Comparison of ENCODE assay signal across 21 mouse cellular contexts in the genomic region with DNA sequence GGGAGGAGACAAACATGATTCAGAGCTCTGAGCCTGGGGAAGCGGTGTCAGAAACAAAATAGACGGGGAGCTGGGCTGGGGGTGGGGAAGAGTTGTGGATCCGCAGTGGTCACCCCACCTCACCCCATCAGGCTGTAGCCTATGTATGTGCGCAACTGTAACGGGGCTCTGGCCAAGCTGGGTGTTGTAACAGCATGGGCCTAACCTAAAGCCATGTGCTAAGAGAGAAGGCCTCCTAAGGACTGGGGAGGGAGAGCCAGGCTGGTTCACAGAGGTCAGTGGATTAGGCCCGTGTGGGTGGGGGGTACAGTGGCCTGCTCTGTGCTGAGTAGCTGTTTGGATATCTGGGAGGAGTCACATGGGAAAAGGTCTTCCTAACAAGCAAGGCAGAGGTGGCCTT. TPM values are rescaled to one million over a fixed set of nuclear protein-coding genes. Genes with fewer than 3 reads are reported as not detected.
DNase-seq lines count a peak whose midpoint lies in the region; ATAC-seq lines count a peak whose summit lies in the region.
"Had no signal": no experiment of that assay in that cellular context is flagged by ENCODE, and none has a peak within 500 bp of the region (broad histone marks: within the 10 kb centered on the region; RNA-seq: fewer than 3 reads in every experiment).

No protein-coding gene starts in this region.

- no peaks in the 10 kb centered on the region for H3K9me3 ChIP-seq in liver, embryonic 13.5 days (replicated peaks)
- H3K9me3 ChIP-seq in liver, embryonic 11.5 days (ENCODE audit: control insufficient read depth, low read length) = no peaks in the 10 kb centered on the region
- H3K9me3 ChIP-seq in hindbrain, embryonic 16.5 days (ENCODE audit: control insufficient read depth, low read length) = no peaks in the 10 kb centered on the region
- H3K9me3 ChIP-seq: limb, embryonic 15.5 days had no signal

- peaks cover 45% of the 10 kb centered on the region for H3K27me3 ChIP-seq in liver, embryonic 13.5 days
- H3K27me3 ChIP-seq in liver, embryonic 11.5 days (replicated peaks; ENCODE audit: control insufficient read depth, insufficient read depth, low read length) = peaks cover 45% of the 10 kb centered on the region
- peaks cover 4% of the 10 kb centered on the region; the same call in 1 of the 2 replicates for H3K27me3 ChIP-seq in hindbrain, embryonic 16.5 days (replicated peaks; ENCODE audit: control insufficient read depth, insufficient read depth, low read length)

- no peaks in the 10 kb centered on the region for H3K36me3 ChIP-seq in liver, embryonic 13.5 days
- no peaks in the 10 kb centered on the region for H3K36me3 ChIP-seq in liver, embryonic 11.5 days (ENCODE audit: control insufficient read depth, insufficient read depth, low read length)
- no peaks in the 10 kb centered on the region for H3K36me3 ChIP-seq in hindbrain, embryonic 16.5 days (ENCODE audit: control insufficient read depth, insufficient read depth, low read length)
- H3K36me3 ChIP-seq: limb, embryonic 15.5 days had no signal

- WGBS in liver, embryonic 13.5 days (ENCODE audit: insufficient replicate concordance) = 42% methylated on average over 6 of the region's 6 CpGs
- WGBS in liver, embryonic 11.5 days = 41% methylated on average over 6 of the region's 6 CpGs
- whole genome bisulfite sequencing in hindbrain, embryonic 16.5 days = 40% methylated on average over 6 of the region's 6 CpGs

- DNase-seq in cerebellum, adult 11-12 months = peak; percentile 68
- DNase-seq in cerebellum, postnatal 36 days = no peak
- DNase-seq in liver, embryonic 13.5 days = no peak
- no peak for DNase-seq in liver, embryonic 11.5 days (ENCODE audit: low spot score)
- peak; percentile 49 for DNase-seq in NIH3T3 (ENCODE audit: low read depth)
- DNase-seq in adrenal gland, postnatal 36 days = no peak
- DNase-seq: adrenal gland, adult 8-10 months; heart, postnatal 10 days; kidney, adult 8-10 months; kidney, postnatal 14 days; liver, postnatal 0 days; lung, postnatal 10 days; thymus, postnatal 14 days had no signal

- 0 out of 2 replicates have a peak, but pooled peaks have one; percentile 34 for ATAC-seq in liver, embryonic 13.5 days (ENCODE audit: low read depth)
- ATAC-seq in liver, embryonic 11.5 days (replicated peaks; ENCODE audit: low FRiP score) = no peak
- no peak for ATAC-seq in hindbrain, embryonic 16.5 days
- no peak for ATAC-seq in frontal cortex, adult (ENCODE audit: low TSS enrichment)
- ATAC-seq: forebrain, embryonic 16.5 days; inflammation-experienced regulatory T-cells, adult 6 months; liver, postnatal 0 days; Patski had no signal

- no peak overlapping the region for H3K4me2 ChIP-seq in liver, embryonic 13.5 days
- H3K4me2 ChIP-seq in liver, embryonic 11.5 days = no peak overlapping the region
- H3K4me2 ChIP-seq in hindbrain, embryonic 16.5 days (ENCODE audit: low read length) = no peak overlapping the region
- H3K4me2 ChIP-seq: heart, embryonic 11.5 days; limb, embryonic 15.5 days had no signal

- H3K9ac ChIP-seq in liver, embryonic 13.5 days = no peak overlapping the region
- H3K9ac ChIP-seq in liver, embryonic 11.5 days (ENCODE audit: low read depth, low read length) = no peak overlapping the region
- H3K9ac ChIP-seq in hindbrain, embryonic 16.5 days (ENCODE audit: low read depth, low read length) = peak overlapping the region; percentile 31; the same call in 1 of the 2 replicates
- H3K9ac ChIP-seq: limb, embryonic 15.5 days; liver, postnatal 0 days had no signal

- H3K4me3 ChIP-seq in liver, embryonic 13.5 days (replicated peaks) = no peak overlapping the region
- H3K4me3 ChIP-seq in liver, embryonic 11.5 days (ENCODE audit: low read depth, low read length) = no peak overlapping the region
- H3K4me3 ChIP-seq in hindbrain, embryonic 16.5 days (ENCODE audit: low read length) = no peak overlapping the region
- H3K4me3 ChIP-seq: limb, embryonic 15.5 days; myocyte had no signal

- no peak overlapping the region for H3K27ac ChIP-seq in liver, embryonic 13.5 days
- no peak overlapping the region for H3K27ac ChIP-seq in liver, embryonic 11.5 days (ENCODE audit: low read depth, low read length)
- H3K27ac ChIP-seq in hindbrain, embryonic 16.5 days (ENCODE audit: low read depth, low read length) = peak overlapping the region; percentile 23; the same call in 1 of the 2 replicates
- H3K27ac ChIP-seq: limb, embryonic 15.5 days had no signal

- peaks cover 9% of the 10 kb centered on the region for H3K4me1 ChIP-seq in liver, embryonic 13.5 days (replicated peaks)
- 0 out of 2 replicates have a peak, but pooled peaks cover 5% of the 10 kb centered on the region for H3K4me1 ChIP-seq in liver, embryonic 11.5 days (replicated peaks; ENCODE audit: control insufficient read depth, insufficient read depth, low read length)
- H3K4me1 ChIP-seq in hindbrain, embryonic 16.5 days (ENCODE audit: control insufficient read depth, insufficient read depth, low read depth, low read length) = peaks cover 23% of the 10 kb centered on the region

RNA-seq across cellular contexts. Expression of gene Unc5a, which starts 10.6 kb away (rescaled TPM):
- polyA plus RNA-seq in liver, embryonic 13.5 days (2015; fragmentation: Nextera tagmentation; extraction: Ambion mirVana) = 0.52 and 0.55 TPM in 2 replicates
- 1.5 and 1.9 TPM in 2 replicates for polyA plus RNA-seq in liver, embryonic 11.5 days (2014; fragmentation: Nextera tagmentation; extraction: Ambion mirVana)
- 12.3 and 16.2 TPM in 2 replicates for polyA plus RNA-seq in hindbrain, embryonic 16.5 days (2015; fragmentation: Nextera tagmentation; extraction: Ambion mirVana)
- 1 to 10 TPM; 6.0 to 6.4 TPM for total RNA-seq in adrenal gland, postnatal 36 days (2021)
- polyA plus RNA-seq: Patski had no signal

Comparison
In these comparisons a context has a peak if more than half of its experiments do, and no peak if none do; other contexts are left out.
1. DNase-seq: peak in cerebellum, adult 11-12 months (single experiment) and NIH3T3 (single experiment); none in cerebellum, postnatal 36 days (0 of 2), liver, embryonic 13.5 days (single experiment), liver, embryonic 11.5 days (single experiment) and adrenal gland, postnatal 36 days (0 of 2).